Mouse (Mus musculus) brown adipose tissue, adult 24 weeks (tissue): ENCODE data around the gene Mrps35. TPM values are rescaled to one million over a fixed set of nuclear protein-coding genes. Genes with fewer than 3 reads are reported as not detected.

Experiments used
- H3K27ac ChIP-seq: fragments of 200-500 bp; replicated peaks from 2 replicates; pipeline ENCODE4 v1.5.1; 2012; ENCODE audit warnings: low read depth, mild to moderate bottlenecking, low read length
- H3K4me1 ChIP-seq: fragments of 200-500 bp; 2 replicates; pipeline ENCODE4 v1.6.1; 2012; ENCODE audit warnings: low read length, mixed read lengths; ENCODE audit not compliant: control insufficient read depth, insufficient read depth, insufficient read length
- H3K4me3 ChIP-seq: fragments of 200-500 bp; 2 replicates; pipeline ENCODE4 v1.5.1; 2012; ENCODE audit warnings: low read depth, mild to moderate bottlenecking, low read length, moderate library complexity; ENCODE audit not compliant: insufficient read depth
- polyA plus RNA-seq: library from polyadenylated mRNA; stranded (reverse); fragments of >200 nt; gene quantifications from 2 replicates; pipeline ENCODE4 v1.2.4, GENCODE M21; 2012; ENCODE audit not compliant: missing spikeins, insufficient read depth, insufficient read length

The Mrps35 gene
- polyA plus RNA-seq, 1 experiment, result 236 TPM

- no peak overlapping the region for H3K27ac ChIP-seq
- H3K4me1 ChIP-seq, result no peaks in the 10 kb centered on the region
- no peak overlapping the region for H3K4me3 ChIP-seq
These were observed 75.6 kb downstream of the Mrps35 start for GRCm38 (mm10) chr6:147118190-147118589.

GRCm38 (mm10) chr6:147121320-147121719, 78.8 kb downstream of the Mrps35 start:
- no peak overlapping the region for H3K4me3 ChIP-seq
- no peak overlapping the region for H3K27ac ChIP-seq
- no peaks in the 10 kb centered on the region for H3K4me1 ChIP-seq

Other genes starting within 250 kb of the Mrps35 start
- gene Arntl2, start 246.7 kb upstream of the Mrps35 start, polyA plus RNA-seq, result 2.3 and 3.5 TPM in 2 replicates
- gene Smco2, start 192.7 kb upstream of the Mrps35 start, polyA plus RNA-seq, result not detected in 2 replicates
- gene Ppfibp1, start 154.3 kb upstream of the Mrps35 start, polyA plus RNA-seq, result 23.7 and 25.4 TPM in 2 replicates
- not detected in 2 replicates for gene 1700034J05Rik, start 88.3 kb upstream of the Mrps35 start, polyA plus RNA-seq
- not detected in 2 replicates for gene Rep15, start 10.2 kb upstream of the Mrps35 start, polyA plus RNA-seq
- gene Mansc4, start 44.3 kb downstream of the Mrps35 start, polyA plus RNA-seq, result not detected in 2 replicates
- 6.2 and 11.4 TPM in 2 replicates for gene Klhl42, start 48.6 kb downstream of the Mrps35 start, polyA plus RNA-seq
- 1.7 TPM in 1 of 2 replicates, not detected in the other for gene Pthlh, start 221.4 kb downstream of the Mrps35 start, polyA plus RNA-seq